Mouse (Mus musculus) cerebellum, postnatal 36 days (tissue): ENCODE measurements around the gene Zfp281.

Source experiments
- DNase-seq, 2 experiments: peaks; one replicate each; pipeline ENCODE4 v3.0.0; 2021 to 2022; ENCODE audit warnings: mixed read lengths in 2 of 2

Zfp281 gene

GRCm38 (mm10) chr1:136614748-136615440 is 9.8 kb upstream of the Zfp281 start:
- DNase-seq = no peak

GRCm38 (mm10) chr1:136617163-136617788 is 7.4 kb upstream of the Zfp281 start:
- no peak for DNase-seq

- DNase-seq = no peak
Measured at GRCm38 (mm10) chr1:136618570-136618969, 6.1 kb upstream of the Zfp281 start.

- peak; percentile 54 to 59 for DNase-seq
Measured at GRCm38 (mm10) chr1:136625019-136625895, 556 bp downstream of the Zfp281 start.

- no peak for DNase-seq
Measured at GRCm38 (mm10) chr1:136626141-136626540, 1.4 kb downstream of the Zfp281 start.

- no peak for DNase-seq
Measured at GRCm38 (mm10) chr1:136626756-136627155, 2.1 kb downstream of the Zfp281 start.

GRCm38 (mm10) chr1:136627591-136627990 is 2.9 kb downstream of the Zfp281 start:
- no peak for DNase-seq

- no peak for DNase-seq
Measured at GRCm38 (mm10) chr1:136632891-136633290, 8.2 kb downstream of the Zfp281 start.

- DNase-seq = no peak
Measured at GRCm38 (mm10) chr1:136635644-136636043, 10.9 kb downstream of the Zfp281 start.

GRCm38 (mm10) chr1:136636946-136637345 is 12.2 kb downstream of the Zfp281 start:
- DNase-seq = no peak

GRCm38 (mm10) chr1:136637696-136638095 is 13.0 kb downstream of the Zfp281 start:
- no peak for DNase-seq

GRCm38 (mm10) chr1:136638211-136638610 is 13.5 kb downstream of the Zfp281 start:
- DNase-seq = no peak

- no peak for DNase-seq
Measured at GRCm38 (mm10) chr1:136638699-136639098, 14.0 kb downstream of the Zfp281 start.

- no peak for DNase-seq
Measured at GRCm38 (mm10) chr1:136639221-136639620, 14.5 kb downstream of the Zfp281 start.

- DNase-seq = no peak
Measured at GRCm38 (mm10) chr1:136642701-136643100, 18.0 kb downstream of the Zfp281 start.

- DNase-seq = no peak
Measured at GRCm38 (mm10) chr1:136644486-136644885, 19.8 kb downstream of the Zfp281 start.

- DNase-seq = no peak
Measured at GRCm38 (mm10) chr1:136645849-136646625, 21.3 kb downstream of the Zfp281 start.

GRCm38 (mm10) chr1:136652066-136652465 is 27.4 kb downstream of the Zfp281 start:
- DNase-seq = no peak

- no peak for DNase-seq
Measured at GRCm38 (mm10) chr1:136653526-136653925, 28.8 kb downstream of the Zfp281 start.

- no peak for DNase-seq
Measured at GRCm38 (mm10) chr1:136654385-136654784, 29.7 kb downstream of the Zfp281 start.

GRCm38 (mm10) chr1:136656619-136657018 is 31.9 kb downstream of the Zfp281 start:
- no peak for DNase-seq

- no peak for DNase-seq
Measured at GRCm38 (mm10) chr1:136658456-136659227, 33.9 kb downstream of the Zfp281 start.
